19 mouse cellular contexts compared by ENCODE assay signal in genomic region chr4:130316691-130317090, GRCm38 (mm10). TPM values are rescaled to one million over a fixed set of nuclear protein-coding genes. Genes with fewer than 3 reads are reported as not detected.
A peak's percentile ranks its signal among the peaks of the same experiment; 100 is the strongest.
DNase-seq lines count a peak whose midpoint lies in the region; ATAC-seq lines count a peak whose summit lies in the region.
"Had no signal": no experiment of that assay in that cellular context is flagged by ENCODE, and none has a peak within 500 bp of the region (broad histone marks: within the 10 kb centered on the region; RNA-seq: fewer than 3 reads in every experiment).

No protein-coding gene starts in this region.

- peak overlapping the region; percentile 68 for H3K9ac ChIP-seq in heart, embryonic 13.5 days
- H3K9ac ChIP-seq: embryonic facial prominence, embryonic 13.5 days; hindbrain, embryonic 12.5 days; liver, postnatal 0 days had no signal

- peak overlapping the region; percentile 91 for H3K27ac ChIP-seq in heart, embryonic 13.5 days (replicated peaks)
- peak overlapping the region; percentile 25; the same call in 1 of the 2 replicates for H3K27ac ChIP-seq in macrophage
- H3K27ac ChIP-seq: embryonic facial prominence, embryonic 13.5 days; forebrain, embryonic 10.5 days; hindbrain, embryonic 12.5 days; midbrain, embryonic 12.5 days had no signal

- H3K36me3 ChIP-seq in heart, embryonic 13.5 days = peaks cover 84% of the 10 kb centered on the region
- peaks cover 21% of the 10 kb centered on the region; the same call in 1 of the 2 replicates for H3K36me3 ChIP-seq in macrophage (ENCODE audit: inconsistent target)

- H3K4me1 ChIP-seq in heart, embryonic 13.5 days = peaks cover 78% of the 10 kb centered on the region
- H3K4me1 ChIP-seq: embryonic facial prominence, embryonic 13.5 days; hindbrain, embryonic 12.5 days; midbrain, embryonic 12.5 days had no signal

- no peak overlapping the region for H3K4me3 ChIP-seq in heart, embryonic 13.5 days
- H3K4me3 ChIP-seq in macrophage (ENCODE audit: inconsistent target) = no peak overlapping the region
- H3K4me3 ChIP-seq: embryonic facial prominence, embryonic 13.5 days; forebrain, embryonic 10.5 days; hindbrain, embryonic 12.5 days; midbrain, embryonic 12.5 days had no signal

- no peaks in the 10 kb centered on the region for H3K79me2 ChIP-seq in macrophage (ENCODE audit: inconsistent target)

- ATAC-seq in heart, embryonic 13.5 days (ENCODE audit: extremely low read depth, insufficient number of reproducible peaks, low FRiP score, low TSS enrichment) = no peak
- ATAC-seq: liver, postnatal 0 days had no signal

- peak; percentile 54 to 75 for DNase-seq in adrenal gland, adult (ENCODE audit: inconsistent age in 2 of 2, low spot score in 1 of 2)
- DNase-seq in adrenal gland, adult 18-20 months (ENCODE audit: low spot score in 2 of 2) = no peak
- DNase-seq in heart, adult 11 months = no peak
- DNase-seq in thymus, postnatal 14 days = peak; percentile 9
- DNase-seq in thymus, postnatal 0 days (ENCODE audit: low spot score) = no peak
- DNase-seq in MN1 (ENCODE audit: low spot score) = no peak
- DNase-seq: cerebellum, adult 2 months; gastrocnemius, postnatal 14 days; layer of hippocampus, adult 9-11 months; liver, postnatal 0 days; retina, postnatal 1 day had no signal

- H3K4me2 ChIP-seq in heart, embryonic 13.5 days = no peak overlapping the region
- H3K4me2 ChIP-seq: embryonic facial prominence, embryonic 13.5 days; hindbrain, embryonic 12.5 days; midbrain, embryonic 12.5 days had no signal

- 59% methylated on average over 10 of the region's 10 CpGs for WGBS in heart, embryonic 13.5 days
- WGBS in macrophage (ENCODE audit: missing documents) = 58% methylated on average over 10 of the region's 10 CpGs

- H3K9me3 ChIP-seq in heart, embryonic 13.5 days = no peaks in the 10 kb centered on the region
- H3K9me3 ChIP-seq: embryonic facial prominence, embryonic 13.5 days; forebrain, embryonic 10.5 days; hindbrain, embryonic 12.5 days; midbrain, embryonic 12.5 days had no signal

- no peaks in the 10 kb centered on the region for H3K27me3 ChIP-seq in heart, embryonic 13.5 days (replicated peaks)
- H3K27me3 ChIP-seq: embryonic facial prominence, embryonic 13.5 days; hindbrain, embryonic 12.5 days had no signal

RNA-seq across cellular contexts. Expression of gene Gm10570, which starts 8.2 kb away (rescaled TPM):
- total RNA-seq in adrenal gland, adult 18-20 months (2021) = not detected
- polyA plus RNA-seq in heart, embryonic 13.5 days (2015; fragmentation: Nextera tagmentation; extraction: Ambion mirVana) = 0.75 and 1.2 TPM in 2 replicates
- polyA plus RNA-seq in thymus, postnatal 0 days (2015; fragmentation: Nextera tagmentation; extraction: Ambion mirVana) = not detected in 2 replicates
- total RNA-seq in macrophage (2018; cell fraction: chromatin; rRNA removed) = not detected
- not detected for total RNA-seq in macrophage (2018; cell fraction: cytosol; rRNA removed)
- total RNA-seq in macrophage (2018; cell fraction: nucleus; rRNA removed) = not detected
- not detected in 3 replicates for polyA plus RNA-seq in macrophage (2018)
- total RNA-seq: gastrocnemius, postnatal 14 days; neutrophil, adult 5-6 weeks had no signal
- polyA plus RNA-seq: embryonic facial prominence, embryonic 13.5 days; forebrain, embryonic 10.5 days; liver, postnatal 0 days; midbrain, embryonic 12.5 days; stomach, embryonic 16.5 days had no signal

RNA-seq across cellular contexts. Expression of gene Fabp3, which starts 8.3 kb away (rescaled TPM):
- total RNA-seq in adrenal gland, adult 18-20 months (2021) = 100 to 1,000 TPM in 1 of 2 experiments, 10 to 100 TPM in 1; 61.4 to 128 TPM
- polyA plus RNA-seq in heart, embryonic 13.5 days (2015; fragmentation: Nextera tagmentation; extraction: Ambion mirVana) = 961 and 1,090 TPM in 2 replicates
- 2.9 and 3.1 TPM in 2 replicates for polyA plus RNA-seq in thymus, postnatal 0 days (2015; fragmentation: Nextera tagmentation; extraction: Ambion mirVana)
- total RNA-seq in macrophage (2018; cell fraction: chromatin; rRNA removed) = 10 to 100 TPM in 3 of 26 experiments, 1 to 10 TPM in 19, not detected in 4; 1.4 to 13.7 (median 4.2) TPM
- 100 to 1,000 TPM in 3 of 26 experiments, 10 to 100 TPM in 23; 19.8 to 138 (median 61.3) TPM for total RNA-seq in macrophage (2018; cell fraction: cytosol; rRNA removed)
- total RNA-seq in macrophage (2018; cell fraction: nucleus; rRNA removed) = 10 to 100 TPM in 20 of 26 experiments, 1 to 10 TPM in 6; 2.0 to 57.3 (median 18.5) TPM
- 18.8 to 65.8 TPM (median 23.5 TPM) in 3 replicates for polyA plus RNA-seq in macrophage (2018)
- total RNA-seq: neutrophil, adult 5-6 weeks had no signal

RNA-seq across cellular contexts. Expression of gene Serinc2, which starts 37.7 kb away (rescaled TPM):
- total RNA-seq in adrenal gland, adult 18-20 months (2021) = 1 to 10 TPM; 1.7 to 2.8 TPM
- 10.9 and 11.3 TPM in 2 replicates for polyA plus RNA-seq in heart, embryonic 13.5 days (2015; fragmentation: Nextera tagmentation; extraction: Ambion mirVana)
- polyA plus RNA-seq in thymus, postnatal 0 days (2015; fragmentation: Nextera tagmentation; extraction: Ambion mirVana) = 8.3 and 9.4 TPM in 2 replicates
- under 1 TPM in 1 of 26 experiments, not detected in 25; 0.35 TPM for total RNA-seq in macrophage (2018; cell fraction: chromatin; rRNA removed)
- not detected for total RNA-seq in macrophage (2018; cell fraction: cytosol; rRNA removed)
- total RNA-seq in macrophage (2018; cell fraction: nucleus; rRNA removed) = not detected
- polyA plus RNA-seq in macrophage (2018) = not detected in 3 replicates
- total RNA-seq: neutrophil, adult 5-6 weeks had no signal

RNA-seq across cellular contexts. Expression of gene Zcchc17, which starts 43.1 kb away (rescaled TPM):
- total RNA-seq in adrenal gland, adult 18-20 months (2021) = 10 to 100 TPM; 40.4 to 46.0 TPM
- polyA plus RNA-seq in heart, embryonic 13.5 days (2015; fragmentation: Nextera tagmentation; extraction: Ambion mirVana) = 48.1 and 50.7 TPM in 2 replicates
- polyA plus RNA-seq in thymus, postnatal 0 days (2015; fragmentation: Nextera tagmentation; extraction: Ambion mirVana) = 96.6 and 104 TPM in 2 replicates
- 10 to 100 TPM in 17 of 26 experiments, 1 to 10 TPM in 9; 4.0 to 22.6 (median 12.6) TPM for total RNA-seq in macrophage (2018; cell fraction: chromatin; rRNA removed)
- 10 to 100 TPM; 11.9 to 28.3 (median 19.9) TPM for total RNA-seq in macrophage (2018; cell fraction: cytosol; rRNA removed)
- 10 to 100 TPM in 12 of 26 experiments, 1 to 10 TPM in 14; 5.3 to 23.1 (median 9.1) TPM for total RNA-seq in macrophage (2018; cell fraction: nucleus; rRNA removed)
- 18.6 to 32.0 TPM (median 25.5 TPM) in 3 replicates for polyA plus RNA-seq in macrophage (2018)

RNA-seq across cellular contexts. Expression of gene Snrnp40, which starts 43.2 kb away (rescaled TPM):
- 10 to 100 TPM; 27.3 to 34.9 TPM for total RNA-seq in adrenal gland, adult 18-20 months (2021)
- 82.6 and 84.8 TPM in 2 replicates for polyA plus RNA-seq in heart, embryonic 13.5 days (2015; fragmentation: Nextera tagmentation; extraction: Ambion mirVana)
- polyA plus RNA-seq in thymus, postnatal 0 days (2015; fragmentation: Nextera tagmentation; extraction: Ambion mirVana) = 152 and 156 TPM in 2 replicates
- total RNA-seq in macrophage (2018; cell fraction: chromatin; rRNA removed) = 10 to 100 TPM; 20.3 to 55.8 (median 45.1) TPM
- total RNA-seq in macrophage (2018; cell fraction: cytosol; rRNA removed) = 10 to 100 TPM; 13.5 to 24.6 (median 19.6) TPM
- 10 to 100 TPM; 13.4 to 48.1 (median 24.0) TPM for total RNA-seq in macrophage (2018; cell fraction: nucleus; rRNA removed)
- polyA plus RNA-seq in macrophage (2018) = 16.4 to 36.1 TPM (median 19.1 TPM) in 3 replicates

Comparison
In these comparisons a context has a peak if more than half of its experiments do, and no peak if none do; other contexts are left out.
1. DNase-seq: peak in adrenal gland, adult (2 of 2) and thymus, postnatal 14 days (single experiment); none in adrenal gland, adult 18-20 months (0 of 2), heart, adult 11 months (single experiment), thymus, postnatal 0 days (single experiment) and MN1 (single experiment).
2. RNA of gene Fabp3, which starts 8.3 kb away (polyA plus RNA-seq): 961 to 1,090 TPM in heart, embryonic 13.5 days; 18.8 to 65.8 TPM in macrophage and 2.9 to 3.1 TPM in thymus, postnatal 0 days; every median in the first group is over 10 times any median in the second.